Mouse (Mus musculus): ENCODE results near the gene Coq7.

DNA sequence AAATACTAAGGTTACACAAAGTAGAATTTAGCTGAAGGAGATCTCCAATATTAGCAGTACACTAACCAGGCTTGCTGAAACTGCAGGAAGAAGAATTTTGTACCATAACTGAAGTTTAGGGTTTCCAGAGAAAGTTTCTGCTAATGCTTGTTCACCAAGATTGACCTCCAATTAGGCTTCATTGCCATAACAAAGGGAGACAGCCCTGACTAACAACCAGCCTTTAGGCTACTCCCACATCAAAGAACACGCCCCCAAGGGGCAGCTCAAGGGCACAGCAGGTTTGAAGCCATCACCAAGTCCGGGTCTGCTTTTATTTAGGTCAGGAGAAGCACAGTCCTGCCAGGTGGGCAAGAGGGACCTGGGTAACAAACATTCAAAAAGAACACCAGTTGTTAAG is 46.8 kb upstream of the Coq7 start:
- TF ChIP-seq CTCF (IDR thresholded peaks at IDR 0.05) (no peak), EP300 (IDR thresholded peaks at IDR 0.05) (no peak)

Data from lung, postnatal 0 days (tissue).